Mouse (Mus musculus): ENCODE measurements at regions not wholly inside any gene's neighbourhood (a gene's known extent, or its start where the extent isn't known, plus 50 kb on each side); places are given as distances from the start of the nearest gene placed in this dataset.

DNA sequence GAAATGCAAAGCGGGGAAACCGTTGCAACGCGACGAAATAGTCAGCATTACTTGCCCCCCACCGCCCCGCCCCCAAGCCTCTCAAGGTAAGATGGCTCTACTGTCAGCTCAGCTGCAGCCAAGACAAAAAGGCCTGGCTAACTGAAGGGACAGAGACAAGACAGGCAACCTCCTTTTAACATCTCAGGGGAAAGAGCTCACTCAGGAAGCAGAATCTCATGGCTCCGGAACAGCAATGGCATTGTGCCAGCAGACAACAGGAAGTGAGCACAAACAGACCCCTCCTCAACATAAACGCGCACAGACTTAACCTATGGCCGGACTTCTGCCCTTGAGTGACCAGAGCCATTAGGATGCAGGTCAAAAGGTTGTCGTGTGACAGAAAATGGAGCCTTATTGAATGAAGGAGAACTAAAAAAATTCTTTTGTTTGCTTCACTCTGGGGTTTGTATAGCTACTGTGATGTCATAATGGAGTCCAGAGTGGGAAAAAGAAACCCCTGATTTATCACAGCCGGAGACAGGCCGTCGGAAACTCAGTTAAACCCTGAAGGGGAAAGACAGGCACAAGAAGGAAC lies 241.0 kb downstream of the Ndfip2 start:
- Histone ChIP-seq H3K27me3 (replicated peaks) (no peaks in the 10 kb centered on the region), H3K9me3 (replicated peaks; ENCODE audit: low read length) (peaks cover 39% of the 10 kb centered on the region), H3K9ac (ENCODE audit: insufficient read depth, low read depth) (no peak overlapping the region), H3K79me2 (replicated peaks; ENCODE audit: control insufficient read depth, extremely low read depth, insufficient read depth, poor library complexity, severe bottlenecking) (no peaks in the 10 kb centered on the region), H3K4me1 (ENCODE audit: control insufficient read depth in 1 of 2, insufficient read depth in 2 of 2) (no peaks in the 10 kb centered on the region), H3K36me3 (replicated peaks in 1 of 2; ENCODE audit: control insufficient read depth in 1 of 2, insufficient read depth in 1 of 2, low read length in 1 of 2) (no peaks in the 10 kb centered on the region), H3K4me2 (ENCODE audit: insufficient read depth, low read depth, poor library complexity, severe bottlenecking) (no peak overlapping the region), H3K4me3 (replicated peaks in 1 of 3; ENCODE audit: low read depth in 2 of 3, low read length in 2 of 3, poor library complexity in 1 of 3) (no peak overlapping the region), H3K27ac (ENCODE audit: insufficient read depth, low read depth) (no peak overlapping the region)
- in situ Hi-C loops (cut with MboI; ENCODE audit: low pct_ligation_motif_present, low pct_unique_long_range_greater_than_20kb, low sequenced_read_pairs) (no loop called here), dilution Hi-C loops (cut with MboI; ENCODE audit: extremely low pct_ligation_motif_present, extremely low pct_unique_long_range_greater_than_20kb, low sequenced_read_pairs) (no loop called here)
- TF ChIP-seq JUN (IDR thresholded peaks at IDR 0.05; ENCODE audit: insufficient read depth, low read depth, low read length) (no peak), CTCF (conservative IDR thresholded peaks at IDR 0.05 in 1 of 2, IDR thresholded peaks at IDR 0.05 in 1 of 2; ENCODE audit: low read depth in 2 of 2, low read length in 2 of 2) (no peak), JUND (conservative IDR thresholded peaks at IDR 0.05; ENCODE audit: low read depth, low read length) (no peak), SMC3 (IDR thresholded peaks at IDR 0.05; ENCODE audit: low read depth, low read length) (no peak), IRF4 (IDR thresholded peaks at IDR 0.05; ENCODE audit: low read depth, low read length) (no peak), ZNF384 (IDR thresholded peaks at IDR 0.05; ENCODE audit: low read depth, low read length) (no peak), MYC (IDR thresholded peaks at IDR 0.05; ENCODE audit: low read depth, low read length) (no peak), E2F4 (IDR thresholded peaks at IDR 0.05; ENCODE audit: insufficient replicate concordance, low read depth, low read length) (no peak), SIN3A (IDR thresholded peaks at IDR 0.05; ENCODE audit: low read length) (no peak), RCOR1 (conservative IDR thresholded peaks at IDR 0.05; ENCODE audit: low read depth, low read length) (no peak), TCF12 (IDR thresholded peaks at IDR 0.05; ENCODE audit: low read depth, low read length) (no peak), USF2 (conservative IDR thresholded peaks at IDR 0.05; ENCODE audit: low read depth, low read length) (no peak), POLR2AphosphoS2 (IDR thresholded peaks at IDR 0.05; ENCODE audit: low read depth, low read length) (no peak)
- no peak for DNase-seq (ENCODE audit: extremely low read depth)

DNA sequence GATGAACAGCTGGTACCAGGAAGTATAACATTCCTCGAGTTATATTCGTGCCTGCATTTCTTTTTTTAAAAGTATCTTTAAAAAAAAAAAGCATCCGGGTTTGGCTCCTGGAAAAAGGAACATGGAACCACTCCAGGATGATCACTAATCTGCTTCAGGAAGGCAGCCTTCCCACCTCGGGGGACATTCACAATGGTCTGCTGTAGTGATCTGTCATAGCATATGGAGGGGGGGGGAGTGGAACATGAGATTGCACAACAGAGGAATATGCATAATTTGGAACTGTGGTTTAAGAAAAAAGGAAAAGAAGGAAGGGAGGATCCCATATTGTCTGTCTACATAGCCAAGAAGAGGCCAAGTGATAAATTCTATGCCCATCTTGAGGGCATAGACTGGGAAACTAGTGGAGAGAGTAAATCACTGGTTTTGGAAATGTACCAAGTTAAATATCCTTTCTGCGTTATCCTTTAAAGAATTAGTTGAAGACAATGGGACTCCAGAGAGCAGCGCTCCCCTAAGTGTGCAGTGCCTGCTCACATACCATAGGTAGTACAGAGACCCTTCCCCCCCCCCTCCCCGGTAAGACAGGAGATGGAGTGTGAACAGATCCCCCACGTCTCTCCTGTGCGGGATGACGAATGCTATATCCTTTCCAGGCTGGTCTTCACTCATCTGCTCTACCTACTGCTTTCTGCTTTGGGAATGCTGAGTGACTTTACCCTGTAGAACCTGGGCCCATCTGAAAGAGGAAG lies 240.0 kb downstream of the Ndfip2 start:
- Histone ChIP-seq H3K4me2 (ENCODE audit: insufficient read depth, low read depth, poor library complexity, severe bottlenecking) (no peak overlapping the region), H3K36me3 (replicated peaks in 1 of 2; ENCODE audit: control insufficient read depth in 1 of 2, insufficient read depth in 1 of 2, low read length in 1 of 2) (no peaks in the 10 kb centered on the region), H3K9ac (ENCODE audit: insufficient read depth, low read depth) (no peak overlapping the region), H3K9me3 (replicated peaks; ENCODE audit: low read length) (peaks cover 35% of the 10 kb centered on the region), H3K27me3 (replicated peaks) (no peaks in the 10 kb centered on the region), H3K4me3 (replicated peaks in 1 of 3; ENCODE audit: low read depth in 2 of 3, low read length in 2 of 3, poor library complexity in 1 of 3) (no peak overlapping the region), H3K4me1 (ENCODE audit: control insufficient read depth in 1 of 2, insufficient read depth in 2 of 2) (no peaks in the 10 kb centered on the region), H3K79me2 (replicated peaks; ENCODE audit: control insufficient read depth, extremely low read depth, insufficient read depth, poor library complexity, severe bottlenecking) (no peaks in the 10 kb centered on the region), H3K27ac (ENCODE audit: insufficient read depth, low read depth) (no peak overlapping the region)
- no peak for TF ChIP-seq NRF1 (IDR thresholded peaks at IDR 0.05; ENCODE audit: low read depth, low read length)
- no peak for TF ChIP-seq ZKSCAN1 (IDR thresholded peaks at IDR 0.05; ENCODE audit: borderline replicate concordance, low read depth, low read length)
- no peak for TF ChIP-seq USF2 (conservative IDR thresholded peaks at IDR 0.05; ENCODE audit: low read depth, low read length)
- in situ Hi-C loops (cut with MboI; ENCODE audit: low pct_ligation_motif_present, low pct_unique_long_range_greater_than_20kb, low sequenced_read_pairs) = no loop called here
- DNase-seq (ENCODE audit: extremely low read depth) = no peak
- dilution Hi-C loops (cut with MboI; ENCODE audit: extremely low pct_ligation_motif_present, extremely low pct_unique_long_range_greater_than_20kb, low sequenced_read_pairs) = no loop called here

Measured in CH12.LX (cell line).